Comparison of ENCODE assay signal across 21 mouse cellular contexts in the genomic region with DNA sequence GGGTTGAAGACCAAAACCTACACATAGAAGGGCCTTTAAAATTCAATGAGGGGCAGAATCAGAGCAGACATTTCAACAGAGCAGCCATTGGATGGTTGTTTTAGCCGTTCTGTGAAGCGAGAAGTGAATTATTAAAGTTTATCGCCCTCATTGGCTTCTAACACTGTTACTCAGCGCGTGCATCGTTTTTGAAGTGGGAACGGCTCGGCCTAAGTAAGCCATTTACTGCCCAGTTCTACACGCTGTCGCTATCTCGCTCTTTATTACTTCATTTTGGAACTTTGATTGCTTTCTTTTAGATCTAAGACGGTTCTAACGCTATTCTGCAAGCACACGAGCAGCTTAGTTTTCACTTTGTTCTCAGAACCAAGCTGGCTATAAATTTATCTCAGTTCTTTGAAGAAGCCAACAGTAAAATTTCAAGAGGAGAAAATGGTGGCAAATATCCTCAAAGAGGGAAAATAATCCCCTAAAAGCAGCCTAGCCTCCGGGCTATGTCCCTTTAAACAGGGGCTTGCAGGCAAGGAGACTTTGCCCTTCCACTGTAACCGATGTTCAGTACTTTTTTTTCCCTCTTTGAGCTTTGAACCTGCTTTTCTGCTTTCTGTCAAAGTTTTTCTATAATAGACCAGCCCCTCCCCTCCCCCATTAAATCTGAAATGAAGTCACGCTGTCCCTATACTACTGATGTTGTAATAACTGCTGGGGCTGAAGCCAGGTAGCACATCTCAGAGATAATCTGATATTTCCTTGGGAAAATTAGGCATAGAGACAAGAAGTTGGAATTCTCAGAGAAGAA.
A peak's percentile ranks its signal among the peaks of the same experiment; 100 is the strongest.
DNase-seq lines count a peak whose midpoint lies in the region; ATAC-seq and TF ChIP-seq lines count a peak whose summit lies in the region.
"Had no signal": no experiment of that assay in that cellular context is flagged by ENCODE, and none has a peak within 500 bp of the region (broad histone marks: within the 10 kb centered on the region; RNA-seq: fewer than 3 reads in every experiment).

No protein-coding gene starts in this region.

- TF ChIP-seq POLR2A in limb, embryonic 14.5 days (IDR thresholded peaks at IDR 0.05; ENCODE audit: borderline replicate concordance, extremely low read depth, insufficient read depth, insufficient read length): no peak

- no peaks in the 10 kb centered on the region for H3K27me3 ChIP-seq in intestine, embryonic 14.5 days (replicated peaks; ENCODE audit: control insufficient read depth, insufficient read depth, low read length)
- H3K27me3 ChIP-seq in limb, embryonic 14.5 days (ENCODE audit: control insufficient read depth, insufficient read depth, low read length): no peaks in the 10 kb centered on the region
- H3K27me3 ChIP-seq: CH12.LX; heart, embryonic 13.5 days had no signal

- TF ChIP-seq CTCF in gastrocnemius, adult 2 months (IDR thresholded peaks at IDR 0.05): no peak

- H3K4me2 ChIP-seq in intestine, embryonic 14.5 days (ENCODE audit: low read length): 0 out of 2 replicates have a peak overlapping the region, but pooled peaks have one; percentile 6
- peak overlapping the region; percentile 40 for H3K4me2 ChIP-seq in limb, embryonic 14.5 days (replicated peaks; ENCODE audit: low read depth, low read length, severe bottlenecking)
- H3K4me2 ChIP-seq: liver, embryonic 11.5 days had no signal

- peak overlapping the region; percentile 41; the same call in 1 of the 2 replicates for H3K27ac ChIP-seq in gastrocnemius, adult 2 months
- no peak overlapping the region for H3K27ac ChIP-seq in intestine, embryonic 14.5 days (ENCODE audit: low read depth)
- H3K27ac ChIP-seq in limb, embryonic 14.5 days (replicated peaks; ENCODE audit: low read depth, low read length): peak overlapping the region; percentile 76
- H3K27ac ChIP-seq: heart, embryonic 13.5 days; midbrain, embryonic 10.5 days had no signal

- 64% methylated on average over 17 of the region's 17 CpGs for WGBS in intestine, embryonic 14.5 days
- 13% methylated on average over 17 of the region's 17 CpGs for WGBS in limb, embryonic 14.5 days

- H3K4me1 ChIP-seq in intestine, embryonic 14.5 days (replicated peaks; ENCODE audit: control insufficient read depth, insufficient read depth, low read length): 0 out of 2 replicates have a peak, but pooled peaks cover 3% of the 10 kb centered on the region
- peaks cover 60% of the 10 kb centered on the region for H3K4me1 ChIP-seq in limb, embryonic 14.5 days (ENCODE audit: control insufficient read depth, insufficient read depth, low read length)

- DNase-seq in gastrocnemius, adult 2 months: no peak
- no peak for DNase-seq in gastrocnemius, postnatal 4 days (ENCODE audit: low spot score in 2 of 2)
- peak; percentile 19 to 46 for DNase-seq in kidney, postnatal 36 days
- no peak for DNase-seq in kidney, postnatal 10 days
- no peak for DNase-seq in intestine, embryonic 14.5 days (ENCODE audit: low spot score)
- peak; percentile 27 for DNase-seq in limb, embryonic 14.5 days (ENCODE audit: low spot score)
- no peak for DNase-seq in frontal cortex, postnatal 14 days (ENCODE audit: low spot score in 2 of 2)
- no peak for DNase-seq in right cerebral cortex, postnatal 25 days
- DNase-seq: adrenal gland, adult 8-10 months; cerebellum, adult 8-10 months; heart, postnatal 36 days; lung, adult 2 months; lung, postnatal 36 days; right cerebral cortex, postnatal 4 days; thymus, postnatal 4 days had no signal

- no peaks in the 10 kb centered on the region for H3K9me3 ChIP-seq in intestine, embryonic 14.5 days (ENCODE audit: control insufficient read depth, low read length)
- H3K9me3 ChIP-seq in limb, embryonic 14.5 days (ENCODE audit: control insufficient read depth, low read length): no peaks in the 10 kb centered on the region
- H3K9me3 ChIP-seq: heart, embryonic 13.5 days; midbrain, embryonic 10.5 days had no signal

- no peak for ATAC-seq in intestine, embryonic 14.5 days (replicated peaks; ENCODE audit: low FRiP score, low TSS enrichment, low read depth)
- 0 out of 2 replicates have a peak, but pooled peaks have one; percentile 5 for ATAC-seq in limb, embryonic 14.5 days (ENCODE audit: low FRiP score, low read depth)
- ATAC-seq: forebrain, embryonic 14.5 days had no signal

- intact Hi-C loops in gastrocnemius, adult 2 months (cut with DNase I): no loop called here

- H3K4me3 ChIP-seq in gastrocnemius, adult 2 months: no peak overlapping the region
- H3K4me3 ChIP-seq in intestine, embryonic 14.5 days (ENCODE audit: low read depth, low read length): no peak overlapping the region
- no peak overlapping the region; the same call in 1 of the 2 replicates for H3K4me3 ChIP-seq in limb, embryonic 14.5 days (replicated peaks; ENCODE audit: low read length)
- H3K4me3 ChIP-seq: erythroblast, embryonic 14.5 days; heart, embryonic 13.5 days; midbrain, embryonic 10.5 days had no signal

- H3K36me3 ChIP-seq in intestine, embryonic 14.5 days (ENCODE audit: control insufficient read depth, insufficient read depth, low read length): no peaks in the 10 kb centered on the region
- no peaks in the 10 kb centered on the region for H3K36me3 ChIP-seq in limb, embryonic 14.5 days (ENCODE audit: control insufficient read depth, insufficient read depth, low read length)
- H3K36me3 ChIP-seq: heart, embryonic 13.5 days; midbrain, embryonic 10.5 days had no signal

- H3K9ac ChIP-seq in intestine, embryonic 14.5 days (ENCODE audit: low read length): no peak overlapping the region
- peak overlapping the region; percentile 29; the same call in 1 of the 2 replicates for H3K9ac ChIP-seq in limb, embryonic 14.5 days (ENCODE audit: low read depth, low read length, severe bottlenecking)
- H3K9ac ChIP-seq: heart, embryonic 13.5 days had no signal

Comparison
In these comparisons a context has a peak if more than half of its experiments do, and no peak if none do; other contexts are left out.
1. DNase-seq: peak in kidney, postnatal 36 days (2 of 2) and limb, embryonic 14.5 days (single experiment); none in gastrocnemius, adult 2 months (single experiment), gastrocnemius, postnatal 4 days (0 of 2), kidney, postnatal 10 days (single experiment), intestine, embryonic 14.5 days (single experiment), frontal cortex, postnatal 14 days (0 of 2) and right cerebral cortex, postnatal 25 days (single experiment).